Mouse (Mus musculus) cortical plate, adult 2 months (tissue): ENCODE results near the gene Acsm1. TPM values are rescaled to one million over a fixed set of nuclear protein-coding genes. Genes with fewer than 3 reads are reported as not detected.
"Not testable (repeated sequence)": the region's sequence is repeated elsewhere in the genome, so short reads cannot be mapped to it uniquely, and the experiment has no call there.

Experiments
- H3K27ac ChIP-seq: fragments of 200-500 bp; 2 replicates; pipeline ENCODE4 v1.5.1; 2012; ENCODE audit warnings: low read length, control low read depth, inconsistent platforms; ENCODE audit not compliant: insufficient read depth
- H3K4me1 ChIP-seq: fragments of 200-500 bp; 2 replicates; pipeline ENCODE4 v1.6.1; 2011; ENCODE audit warnings: low read length; ENCODE audit not compliant: control insufficient read depth, insufficient read depth
- H3K4me3 ChIP-seq: fragments of 200-500 bp; 2 replicates; pipeline ENCODE4 v1.5.1; 2011; ENCODE audit warnings: mild to moderate bottlenecking, low read length, control low read depth; ENCODE audit not compliant: insufficient read depth
- CTCF ChIP-seq: fragments of 200-500 bp; IDR thresholded peaks from 2 replicates; pipeline ENCODE4 v1.5.1; 2011; ENCODE audit warnings: mild to moderate bottlenecking, control low read depth, low read length; ENCODE audit not compliant: insufficient read depth; ENCODE audit errors: extremely low read depth
- POLR2A ChIP-seq: fragments of 200-500 bp; IDR thresholded peaks from 2 replicates; pipeline ENCODE4 v1.6.1; 2011; ENCODE audit warnings: mild to moderate bottlenecking, low read length, control low read depth; ENCODE audit not compliant: insufficient read depth; ENCODE audit errors: extremely low read depth
- polyA plus RNA-seq: library from polyadenylated mRNA; depleted of rRNA; stranded (reverse); fragments of >200 nt; gene quantifications from 2 replicates; pipeline ENCODE4 v1.2.3, GENCODE M21; 2012; rRNA removed

The Acsm1 gene
- polyA plus RNA-seq, result not detected in 2 replicates

DNA sequence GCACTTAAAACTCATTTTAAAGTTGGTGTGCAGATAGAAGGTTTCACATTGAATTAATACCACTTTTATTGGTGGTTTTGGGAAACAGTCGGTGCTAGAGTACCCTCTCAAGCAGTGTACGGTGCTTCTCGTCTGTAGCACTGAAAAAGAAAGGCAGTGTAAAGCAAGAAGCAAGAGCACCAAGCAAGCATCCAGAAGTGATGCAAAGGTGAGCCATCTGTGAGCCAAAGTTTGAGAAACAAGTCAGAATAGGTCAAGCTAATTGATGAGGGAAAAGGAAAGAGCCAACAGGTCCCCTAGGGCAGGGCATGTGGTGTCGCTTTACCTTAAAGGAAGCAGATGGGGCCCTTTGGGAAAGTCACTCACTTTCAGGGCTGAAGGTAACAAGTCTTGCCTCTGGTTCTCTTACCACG is at the start of gene Acsm1:
Gene Acsm1, plus strand, starts transcription at position 363 of the 413 bp plus-strand sequence.
- Histone ChIP-seq H3K4me1 (no peaks in the 10 kb centered on the region), H3K4me3 (no peak within 1 kb of the TSS), H3K27ac (no peak within 1 kb of the TSS)
- TF ChIP-seq POLR2A (no peak), CTCF (no peak)

DNA sequence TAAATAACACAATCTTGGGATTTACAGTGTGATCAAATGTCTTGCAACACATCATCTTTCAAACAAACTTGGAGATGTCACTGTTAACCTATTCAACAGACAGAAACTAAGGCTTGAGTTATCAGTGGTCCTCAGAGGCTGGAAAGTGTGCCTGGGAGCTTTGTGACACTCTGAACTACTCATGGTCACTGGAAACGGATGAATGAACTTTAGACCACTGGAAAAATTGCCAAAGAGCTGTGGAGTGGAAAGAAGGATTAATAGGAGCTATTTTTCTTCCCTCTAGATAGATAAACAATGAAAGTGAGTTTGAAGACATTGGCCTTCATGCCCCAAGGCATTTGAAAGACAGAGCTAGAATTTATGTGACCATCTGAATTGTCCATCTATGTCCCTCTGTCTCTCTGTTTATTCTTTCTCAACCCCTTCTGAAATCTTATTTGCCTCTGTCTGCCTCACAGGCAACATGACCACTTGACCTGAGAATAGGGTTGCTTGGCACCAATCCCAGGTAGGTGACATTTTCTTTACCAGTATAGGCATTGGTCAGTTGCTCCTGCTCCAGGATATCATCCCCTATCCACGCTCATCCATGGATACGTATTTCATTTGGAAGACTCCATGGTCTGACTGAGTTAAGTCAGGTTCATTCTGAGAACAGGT is 46.9 kb upstream of the Acsm1 start:
- TF ChIP-seq CTCF, result no peak
- no peak for TF ChIP-seq POLR2A
- no peak overlapping the region for H3K4me3 ChIP-seq
- H3K27ac ChIP-seq, result no peak overlapping the region
- no peaks in the 10 kb centered on the region for H3K4me1 ChIP-seq

DNA sequence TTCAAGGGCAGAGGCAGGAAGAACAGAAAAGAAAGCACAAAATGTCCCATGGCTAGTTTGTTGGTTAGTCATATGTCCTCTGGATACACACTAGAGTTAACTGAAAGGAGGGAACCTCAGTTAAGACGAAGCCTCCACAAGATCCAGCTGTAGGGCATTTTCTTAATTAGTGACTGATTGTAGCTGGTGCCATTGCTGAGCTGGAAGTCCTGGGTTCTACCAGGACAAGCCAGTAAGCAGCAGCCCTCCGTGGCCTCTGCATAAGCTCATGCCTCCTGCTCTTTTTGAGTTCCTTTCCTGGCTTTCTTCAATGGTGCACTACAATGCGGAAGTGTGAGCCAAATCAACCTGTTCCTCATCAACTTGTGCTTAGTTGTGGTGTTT is 46.4 kb upstream of the Acsm1 start:
- no peak overlapping the region for H3K27ac ChIP-seq
- H3K4me3 ChIP-seq, result no peak overlapping the region
- H3K4me1 ChIP-seq, result no peaks in the 10 kb centered on the region
- no peak for TF ChIP-seq POLR2A
- no peak for TF ChIP-seq CTCF

DNA sequence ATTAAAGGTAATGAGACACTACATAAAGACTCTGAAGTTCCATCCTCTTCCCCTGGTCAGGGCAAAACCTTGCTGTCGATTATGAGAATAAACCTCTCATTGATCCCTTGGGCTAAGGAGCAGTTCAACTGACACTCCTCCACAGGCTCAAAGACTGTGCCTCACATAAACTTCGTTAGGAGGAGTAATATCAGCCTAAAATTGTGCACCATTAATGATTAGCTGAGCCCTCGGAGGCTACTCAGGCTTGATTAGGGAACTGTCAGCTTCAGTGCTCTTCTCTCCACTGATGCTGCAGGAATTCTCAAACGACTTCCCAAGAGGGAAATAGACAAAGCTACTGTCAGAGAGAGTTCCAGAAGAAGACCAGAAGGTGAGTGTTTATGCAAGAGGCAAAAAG is 45.4 kb upstream of the Acsm1 start:
- no peak overlapping the region for H3K27ac ChIP-seq
- no peaks in the 10 kb centered on the region for H3K4me1 ChIP-seq
- no peak for TF ChIP-seq CTCF
- no peak for TF ChIP-seq POLR2A
- no peak overlapping the region for H3K4me3 ChIP-seq

DNA sequence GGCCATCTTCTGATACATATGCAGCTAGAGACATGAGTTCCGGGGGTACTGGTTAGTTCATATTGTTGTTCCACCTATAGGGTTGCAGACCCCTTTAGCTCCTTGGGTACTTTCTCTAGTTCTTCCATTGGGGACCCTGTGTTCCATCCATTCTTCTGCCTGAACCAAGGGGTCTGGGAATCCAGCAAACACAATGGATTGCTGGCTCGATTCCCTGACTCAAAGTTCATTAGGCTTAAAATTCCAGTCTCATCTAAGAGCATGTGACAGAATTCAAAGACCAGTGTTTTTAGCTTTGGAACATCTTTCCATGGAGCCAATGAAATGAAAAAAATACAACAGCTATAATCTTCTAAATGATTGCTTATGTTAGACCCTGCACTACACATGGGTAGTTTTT is 44.4 kb upstream of the Acsm1 start:
- not testable (repeated sequence) for H3K4me3 ChIP-seq, H3K4me1 ChIP-seq, H3K27ac ChIP-seq

DNA sequence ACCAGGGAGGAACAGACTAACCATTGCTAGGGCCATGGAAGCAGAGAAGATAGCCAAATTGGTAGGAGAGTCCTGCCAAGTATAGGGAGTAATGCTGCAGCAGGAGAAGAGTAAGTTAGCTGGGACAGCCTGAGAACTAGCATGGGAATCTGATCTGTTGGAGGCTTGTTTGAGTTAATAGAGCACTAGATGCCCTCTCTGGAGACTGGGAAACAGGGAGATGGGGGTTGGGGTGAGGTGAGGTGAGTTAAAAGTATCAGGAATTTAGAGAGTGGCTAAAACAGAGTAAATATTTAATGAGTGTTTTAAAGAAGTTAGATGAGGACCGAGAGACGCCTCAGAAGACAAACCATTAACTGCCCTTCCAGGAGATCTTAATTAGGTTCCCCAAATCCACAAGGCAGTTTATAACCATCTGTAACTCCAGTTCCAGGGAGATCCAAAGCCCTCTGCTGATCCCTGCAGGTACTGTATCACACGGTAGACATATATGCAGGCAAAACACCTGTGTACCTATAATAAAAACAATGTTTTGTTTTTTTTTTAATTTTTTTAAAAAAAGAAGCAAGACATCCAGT is 12.2 kb upstream of the Acsm1 start:
- Histone ChIP-seq H3K4me1 (no peaks in the 10 kb centered on the region), H3K4me3 (no peak overlapping the region), H3K27ac (no peak overlapping the region)
- no peak for TF ChIP-seq POLR2A
- TF ChIP-seq CTCF, result no peak

DNA sequence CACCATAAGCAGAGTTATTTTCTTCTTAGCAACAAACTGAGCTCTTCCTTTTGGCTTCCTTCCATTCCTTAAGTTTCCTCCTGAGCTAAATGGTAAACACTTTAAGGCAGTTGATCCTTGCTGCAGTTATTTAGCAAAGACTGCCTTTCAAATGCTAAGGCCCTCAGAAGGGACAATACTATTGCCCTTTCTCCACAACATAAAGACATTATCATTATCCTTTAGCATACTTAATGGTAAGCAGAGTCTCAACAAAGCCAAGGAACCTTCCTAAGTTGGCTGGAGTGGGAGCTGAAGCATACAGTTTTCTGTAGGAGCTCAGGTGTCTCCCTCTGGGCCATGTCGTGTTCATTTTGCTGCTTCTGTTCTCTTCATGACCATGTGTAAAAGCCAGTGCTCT is 11.5 kb upstream of the Acsm1 start:
- no peak overlapping the region for H3K4me3 ChIP-seq
- H3K27ac ChIP-seq, result no peak overlapping the region
- H3K4me1 ChIP-seq, result no peaks in the 10 kb centered on the region
- no peak for TF ChIP-seq CTCF
- no peak for TF ChIP-seq POLR2A

DNA sequence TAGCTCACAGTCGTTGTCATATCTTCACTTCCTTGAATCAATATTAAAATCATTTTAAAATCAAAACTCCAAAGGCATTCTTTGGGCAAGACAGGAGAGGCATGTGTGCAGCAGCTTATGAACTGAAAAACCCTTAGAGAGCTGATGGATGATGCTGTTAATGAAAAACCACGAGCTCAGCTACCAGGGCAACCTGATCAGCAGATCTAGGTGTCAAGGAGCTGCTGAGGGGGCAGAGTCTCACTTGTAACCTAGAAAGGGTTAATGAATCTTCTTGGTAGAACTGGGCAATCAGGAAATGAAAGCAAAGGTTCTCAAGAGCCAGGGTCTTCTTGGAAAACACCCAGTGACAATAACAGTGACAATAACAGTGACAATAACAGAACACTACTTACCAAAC is 10.3 kb upstream of the Acsm1 start:
- no peaks in the 10 kb centered on the region for H3K4me1 ChIP-seq
- H3K4me3 ChIP-seq, result no peak overlapping the region
- no peak overlapping the region for H3K27ac ChIP-seq
- no peak for TF ChIP-seq CTCF
- TF ChIP-seq POLR2A, result no peak

DNA sequence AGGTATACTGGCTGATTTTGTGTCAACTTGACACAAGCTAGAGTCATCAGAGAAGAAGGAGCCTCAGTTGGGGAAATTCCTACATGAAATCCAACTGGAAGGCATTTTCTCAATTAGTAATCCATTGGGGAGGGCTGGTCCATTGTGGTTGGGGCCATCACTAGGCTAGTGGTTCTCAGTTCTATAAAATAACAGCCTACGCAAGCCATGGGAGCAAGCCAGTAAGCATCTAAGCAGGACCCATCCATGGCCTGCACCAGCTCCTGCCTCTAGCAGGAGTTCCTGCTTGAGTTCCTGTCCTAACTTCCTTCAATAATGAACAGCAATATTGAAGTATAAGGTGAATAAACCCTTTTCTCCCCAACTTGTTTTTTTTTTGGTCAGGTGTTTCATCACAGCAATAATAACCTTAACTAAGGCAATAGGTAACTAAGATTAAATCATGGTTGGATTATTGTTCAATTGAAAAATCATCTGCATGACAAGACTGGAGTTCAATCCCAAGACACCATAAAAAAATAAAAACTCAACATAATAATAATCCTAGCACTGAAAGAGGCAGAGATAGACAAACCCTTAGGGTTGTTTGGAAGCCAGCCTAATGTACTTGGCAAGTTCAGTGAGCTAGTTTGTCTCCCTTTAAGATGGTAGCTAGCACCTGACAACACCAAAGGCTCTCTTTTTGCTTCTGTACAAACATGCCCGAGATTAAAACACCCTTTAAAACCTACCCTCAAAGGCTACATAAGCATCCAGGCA is 5.5 kb upstream of the Acsm1 start:
- Histone ChIP-seq H3K27ac (no peak overlapping the region), H3K4me1 (no peaks in the 10 kb centered on the region), H3K4me3 (no peak overlapping the region)
- no peak for TF ChIP-seq POLR2A

DNA sequence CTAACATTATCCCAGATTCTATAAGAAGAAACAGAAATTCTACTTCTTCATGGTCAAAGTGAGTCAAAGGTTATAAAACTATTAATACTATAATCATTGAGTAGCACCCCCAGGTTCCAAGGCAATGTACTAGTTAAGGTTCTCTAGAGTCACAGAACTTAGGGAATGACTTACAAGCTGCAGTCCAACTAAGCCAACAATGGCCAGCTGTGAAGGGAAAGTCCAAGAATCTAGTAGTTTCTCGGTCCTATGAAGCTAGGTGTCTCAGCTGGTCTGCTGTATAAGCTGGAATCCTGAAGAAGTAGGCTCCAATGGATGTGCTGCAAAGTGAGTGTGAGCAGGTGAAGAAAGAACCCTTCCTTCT is 4.9 kb upstream of the Acsm1 start:
- H3K4me3 ChIP-seq, result no peak overlapping the region
- TF ChIP-seq CTCF, result no peak
- no peak for TF ChIP-seq POLR2A
- no peaks in the 10 kb centered on the region for H3K4me1 ChIP-seq
- no peak overlapping the region for H3K27ac ChIP-seq
